Mouse (Mus musculus) MEL-GATA-1-ER (cell line): ENCODE measurements at regions not wholly inside any gene's neighbourhood (a gene's known extent, or its start where the extent isn't known, plus 50 kb on each side); places are given as distances from the start of the nearest gene placed in this dataset.
"Not testable (repeated sequence)": the region's sequence is repeated elsewhere in the genome, so short reads cannot be mapped to it uniquely, and the experiment has no call there.

ENCODE experiments used
- DNase-seq: peaks from one replicate; pipeline ENCODE4 v3.0.0-alpha.2; 2012; ENCODE audit warnings: low read depth; ENCODE audit errors: extremely low read depth

GRCm38 (mm10) chr9:84461441-84461840 is 536.5 kb downstream of the Bckdhb start:
- no peak for DNase-seq

GRCm38 (mm10) chr9:84466741-84467140 is 541.8 kb downstream of the Bckdhb start:
- peak; percentile 2 for DNase-seq

- DNase-seq = no peak
These were observed 547.8 kb downstream of the Bckdhb start for GRCm38 (mm10) chr9:84472696-84473095.

- no peak for DNase-seq
These were observed 551.0 kb downstream of the Bckdhb start for GRCm38 (mm10) chr9:84475906-84476305.

GRCm38 (mm10) chr9:84499507-84499906 is 574.6 kb downstream of the Bckdhb start:
- DNase-seq = no peak

- DNase-seq = not testable (repeated sequence)
These were observed 578.0 kb downstream of the Bckdhb start for GRCm38 (mm10) chr9:84502981-84503380.

- no peak for DNase-seq
These were observed 592.1 kb downstream of the Bckdhb start for GRCm38 (mm10) chr9:84517064-84517463.

GRCm38 (mm10) chr9:84545431-84545830 is 620.5 kb downstream of the Bckdhb start:
- no peak for DNase-seq

GRCm38 (mm10) chr9:84548012-84548660 is 623.2 kb downstream of the Bckdhb start:
- DNase-seq = no peak

GRCm38 (mm10) chr9:84555237-84555636 is 630.3 kb downstream of the Bckdhb start:
- DNase-seq = no peak

- DNase-seq = no peak
These were observed 631.4 kb downstream of the Bckdhb start for GRCm38 (mm10) chr9:84556261-84556844.

GRCm38 (mm10) chr9:84558346-84558745 is 633.4 kb downstream of the Bckdhb start:
- no peak for DNase-seq

GRCm38 (mm10) chr9:84569533-84569932 is 644.6 kb downstream of the Bckdhb start:
- no peak for DNase-seq

- DNase-seq = no peak
These were observed 652.8 kb downstream of the Bckdhb start for GRCm38 (mm10) chr9:84577781-84578180.

- no peak for DNase-seq
These were observed 662.8 kb downstream of the Bckdhb start for GRCm38 (mm10) chr9:84587791-84588190.

GRCm38 (mm10) chr9:84594724-84595123 is 669.8 kb downstream of the Bckdhb start:
- no peak for DNase-seq
